Comparison of ENCODE assay signal across 7 mouse cellular contexts in genomic region chr13:119408021-119408420, GRCm38 (mm10). TPM values are rescaled to one million over a fixed set of nuclear protein-coding genes. Genes with fewer than 3 reads are reported as not detected.
DNase-seq lines count a peak whose midpoint lies in the region; ATAC-seq and TF ChIP-seq lines count a peak whose summit lies in the region.

No protein-coding gene starts in this region.

- H3K4me2 ChIP-seq in heart, embryonic 11.5 days, result peak overlapping the region; percentile 80
- H3K4me2 ChIP-seq in kidney, embryonic 15.5 days, result peak overlapping the region; percentile 78

- H3K4me3 ChIP-seq in MEL (ENCODE audit: control insufficient read depth in 1 of 2, insufficient read depth in 1 of 2, low read depth in 2 of 2, low read length in 2 of 2), result peak overlapping the region; percentile 91 to 92
- peak overlapping the region; percentile 85 for H3K4me3 ChIP-seq in heart, embryonic 11.5 days (ENCODE audit: low read depth, low read length)
- peak overlapping the region; percentile 94 for H3K4me3 ChIP-seq in kidney, embryonic 15.5 days (replicated peaks)

- no peaks in the 10 kb centered on the region for H3K27me3 ChIP-seq in MEL (ENCODE audit: control insufficient read depth in 1 of 2, insufficient read depth in 2 of 2, low read length in 2 of 2)
- no peaks in the 10 kb centered on the region for H3K27me3 ChIP-seq in heart, embryonic 11.5 days (ENCODE audit: control insufficient read depth, insufficient read depth, low read length)
- no peaks in the 10 kb centered on the region for H3K27me3 ChIP-seq in kidney, embryonic 15.5 days

- TF ChIP-seq POLR2A in MEL (IDR thresholded peaks at IDR 0.05; ENCODE audit: control insufficient read depth in 1 of 2, insufficient read depth in 1 of 2, low read depth in 1 of 2, low read length in 2 of 2, poor library complexity in 1 of 2), result no peak

- H3K79me2 ChIP-seq in MEL (ENCODE audit: control insufficient read depth, insufficient read depth, low read length, poor library complexity), result peaks cover 2% of the 10 kb centered on the region; the same call in 1 of the 2 replicates

- H3K36me3 ChIP-seq in MEL (ENCODE audit: control insufficient read depth in 1 of 2, insufficient read depth in 2 of 2, low read length in 2 of 2), result peaks cover 0 to 11% of the 10 kb centered on the region in 2 experiments; a peak in 2 of 4 replicates
- H3K36me3 ChIP-seq in heart, embryonic 11.5 days (ENCODE audit: control insufficient read depth, insufficient read depth, low read length), result peaks cover 6% of the 10 kb centered on the region
- peaks cover 15% of the 10 kb centered on the region for H3K36me3 ChIP-seq in kidney, embryonic 15.5 days

- 3% methylated on average over 6 of the region's 6 CpGs for WGBS in heart, embryonic 11.5 days (ENCODE audit: insufficient replicate concordance)
- 3% methylated on average over 6 of the region's 6 CpGs for WGBS in kidney, embryonic 15.5 days

- no peak for DNase-seq in MEL (ENCODE audit: low read depth, low spot score)
- DNase-seq in embryo, embryonic 10.5 days (ENCODE audit: low spot score), result peak; percentile 64
- peak; percentile 27 for DNase-seq in mesoderm, embryonic 11.5 days (ENCODE audit: low read depth, low spot score)
- peak; percentile 44 for DNase-seq in thymus, postnatal 0 days (ENCODE audit: low spot score)
- no peak for DNase-seq in natural killer cell, adult 2 months (ENCODE audit: low spot score in 2 of 2)

- no peak overlapping the region for H3K27ac ChIP-seq in MEL (ENCODE audit: control insufficient read depth, low read depth, low read length)
- H3K27ac ChIP-seq in heart, embryonic 11.5 days (ENCODE audit: low read depth, low read length), result peak overlapping the region; percentile 98
- H3K27ac ChIP-seq in kidney, embryonic 15.5 days, result peak overlapping the region; percentile 96

- no peak for TF ChIP-seq RAD21 in MEL (IDR thresholded peaks at IDR 0.05; ENCODE audit: low read depth, low read length)

- H3K9ac ChIP-seq in MEL (ENCODE audit: control insufficient read depth, low read depth, low read length, poor library complexity, severe bottlenecking), result peak overlapping the region; percentile 95
- peak overlapping the region; percentile 91 for H3K9ac ChIP-seq in heart, embryonic 11.5 days (ENCODE audit: low read depth, low read length)
- H3K9ac ChIP-seq in kidney, embryonic 15.5 days, result peak overlapping the region; percentile 77

- no peak for TF ChIP-seq EP300 in MEL (IDR thresholded peaks at IDR 0.05; ENCODE audit: low read depth in 1 of 2, low read length in 2 of 2)

- peak; percentile 59 for ATAC-seq in heart, embryonic 11.5 days (replicated peaks; ENCODE audit: insufficient number of reproducible peaks, low FRiP score, low TSS enrichment)
- ATAC-seq in kidney, embryonic 15.5 days (replicated peaks; ENCODE audit: low FRiP score), result peak; percentile 55

- H3K9me3 ChIP-seq in MEL (replicated peaks; ENCODE audit: insufficient read depth, low read length), result no peaks in the 10 kb centered on the region
- H3K9me3 ChIP-seq in heart, embryonic 11.5 days (replicated peaks; ENCODE audit: control insufficient read depth, low read length), result no peaks in the 10 kb centered on the region
- H3K9me3 ChIP-seq in kidney, embryonic 15.5 days (replicated peaks), result no peaks in the 10 kb centered on the region

- peaks cover 9% of the 10 kb centered on the region in 2 experiments for H3K4me1 ChIP-seq in MEL (ENCODE audit: control insufficient read depth in 1 of 2, insufficient read depth in 2 of 2, low read length in 2 of 2)
- peaks cover 14% of the 10 kb centered on the region; the same call in 1 of the 2 replicates for H3K4me1 ChIP-seq in heart, embryonic 11.5 days (ENCODE audit: control insufficient read depth, insufficient read depth, low read length)
- peaks cover 26% of the 10 kb centered on the region for H3K4me1 ChIP-seq in kidney, embryonic 15.5 days

- no peak for TF ChIP-seq CTCF in MEL (IDR thresholded peaks at IDR 0.05 in 2 of 3, conservative IDR thresholded peaks at IDR 0.05 in 1 of 3; ENCODE audit: control insufficient read depth in 1 of 3, insufficient read depth in 1 of 3, low read depth in 2 of 3, low read length in 3 of 3, poor library complexity in 1 of 3, severe bottlenecking in 1 of 3)

TF ChIP-seq in MEL, 35 proteins besides CTCF, POLR2A, EP300 and RAD21:
- TF ChIP-seq HCFC1 (IDR thresholded peaks at IDR 0.05; ENCODE audit: low read depth, low read length) (no peak), TCF12 (IDR thresholded peaks at IDR 0.05; ENCODE audit: low read depth, low read length) (no peak), BHLHE40 (IDR thresholded peaks at IDR 0.05; ENCODE audit: borderline replicate concordance, low read depth, low read length) (peak; percentile 79), JUND (IDR thresholded peaks at IDR 0.05; ENCODE audit: low read depth, low read length) (no peak)

RNA-seq across cellular contexts. Expression of gene Paip1, which starts 20.4 kb away (rescaled TPM):
- total RNA-seq in MEL (2012; rRNA removed), result 18.1 and 23.2 TPM in 2 replicates
- 10 to 100 TPM; 37.1 to 90.1 TPM for polyA plus RNA-seq in MEL (2012; ENCODE audit: insufficient read depth in 1 of 2, insufficient read length in 2 of 2, low read depth in 1 of 2, low replicate concordance in 2 of 2, missing spikeins in 1 of 2)
- polyA plus RNA-seq in heart, embryonic 11.5 days (2014; fragmentation: Nextera tagmentation; extraction: Ambion mirVana), result 31.2 and 37.1 TPM in 2 replicates
- polyA plus RNA-seq in kidney, embryonic 15.5 days (2015; fragmentation: Nextera tagmentation; extraction: Ambion mirVana), result 86.6 and 96.4 TPM in 2 replicates
- 71.2 and 77.8 TPM in 2 replicates for polyA plus RNA-seq in thymus, postnatal 0 days (2015; fragmentation: Nextera tagmentation; extraction: Ambion mirVana)

RNA-seq across cellular contexts. Expression of gene 4833420G17Rik, which starts 54.5 kb away (rescaled TPM):
- 11.1 and 12.0 TPM in 2 replicates for total RNA-seq in MEL (2012; rRNA removed)
- polyA plus RNA-seq in MEL (2012; ENCODE audit: insufficient read depth in 1 of 2, insufficient read length in 2 of 2, low read depth in 1 of 2, low replicate concordance in 2 of 2, missing spikeins in 1 of 2), result 10 to 100 TPM in 1 of 2 experiments, not detected in 1; 16.7 TPM
- 38.8 and 42.4 TPM in 2 replicates for polyA plus RNA-seq in heart, embryonic 11.5 days (2014; fragmentation: Nextera tagmentation; extraction: Ambion mirVana)
- 65.5 and 68.0 TPM in 2 replicates for polyA plus RNA-seq in kidney, embryonic 15.5 days (2015; fragmentation: Nextera tagmentation; extraction: Ambion mirVana)
- polyA plus RNA-seq in thymus, postnatal 0 days (2015; fragmentation: Nextera tagmentation; extraction: Ambion mirVana), result 71.9 and 91.0 TPM in 2 replicates

Comparison
In these comparisons a context has a peak if more than half of its experiments do, and no peak if none do; other contexts are left out.
1. DNase-seq: peak in embryo, embryonic 10.5 days (single experiment), mesoderm, embryonic 11.5 days (single experiment) and thymus, postnatal 0 days (single experiment); none in MEL (single experiment) and natural killer cell, adult 2 months (0 of 2).
2. Peak in every context shown above with its lines, with median percentiles within 50 percentile points of each other: H3K4me3 ChIP-seq and H3K9ac ChIP-seq.